Mouse (Mus musculus) thymus, adult 2 months (tissue): ENCODE results near the gene Tgfbr2. TPM values are rescaled to one million over a fixed set of nuclear protein-coding genes. Genes with fewer than 3 reads are reported as not detected.
A peak's percentile ranks its signal among the peaks of the same experiment; 100 is the strongest.

ENCODE experiments used
- DNase-seq: peaks from one replicate; pipeline ENCODE4 v3.0.0; 2021
- H3K27ac ChIP-seq: fragments of 200-500 bp; 2 replicates; pipeline ENCODE4 v1.5.1; 2012; ENCODE audit warnings: low read length, control low read depth; ENCODE audit not compliant: control insufficient read depth, insufficient read depth
- H3K27me3 ChIP-seq: fragments of 200-500 bp; 2 replicates; pipeline ENCODE4 v1.6.1; 2012; ENCODE audit warnings: mild to moderate bottlenecking, low read length, moderate library complexity, mixed read lengths; ENCODE audit not compliant: control insufficient read depth, insufficient read depth
- H3K36me3 ChIP-seq: fragments of 200-500 bp; 2 replicates; pipeline ENCODE4 v1.6.1; 2012; ENCODE audit warnings: mild to moderate bottlenecking, low read length, moderate library complexity; ENCODE audit not compliant: control insufficient read depth, insufficient read depth
- H3K4me1 ChIP-seq: fragments of 200-500 bp; replicated peaks from 2 replicates; pipeline ENCODE4 v1.6.1; 2012; ENCODE audit warnings: low read length; ENCODE audit not compliant: control insufficient read depth, insufficient read depth
- H3K4me3 ChIP-seq: fragments of 200-500 bp; 2 replicates; pipeline ENCODE4 v1.5.1; 2012; ENCODE audit warnings: mild to moderate bottlenecking, low read length, control low read depth, moderate library complexity; ENCODE audit not compliant: control insufficient read depth, insufficient read depth
- CTCF ChIP-seq: fragments of 200-500 bp; IDR thresholded peaks from 2 replicates; pipeline ENCODE4 v1.5.1; 2012; ENCODE audit warnings: mild to moderate bottlenecking, control low read depth, low read length, moderate library complexity, borderline replicate concordance; ENCODE audit not compliant: control insufficient read depth, poor library complexity, insufficient read depth; ENCODE audit errors: extremely low read depth
- POLR2A ChIP-seq: fragments of 200-500 bp; IDR thresholded peaks from 2 replicates; pipeline ENCODE4 v1.6.1; 2012; ENCODE audit warnings: mild to moderate bottlenecking, low read length, control low read depth, moderate library complexity; ENCODE audit not compliant: control insufficient read depth, poor library complexity, insufficient read depth; ENCODE audit errors: extremely low read depth
- WGBS: fragments of 180-500 bp; shearing (Covaris S2); methylation state at CpG from one replicate; pipeline ENCODE4 v1.1.7; 2018; 5-methylcytosine and 5-hydroxymethylcytosine counted together
- polyA plus RNA-seq: library from polyadenylated mRNA; depleted of rRNA; stranded (reverse); fragments of >200 nt; gene quantifications from 2 replicates; pipeline ENCODE4 v1.2.3, GENCODE M21; 2012

Gene Tgfbr2
- polyA plus RNA-seq, 1 experiment = 57.2 TPM

DNA sequence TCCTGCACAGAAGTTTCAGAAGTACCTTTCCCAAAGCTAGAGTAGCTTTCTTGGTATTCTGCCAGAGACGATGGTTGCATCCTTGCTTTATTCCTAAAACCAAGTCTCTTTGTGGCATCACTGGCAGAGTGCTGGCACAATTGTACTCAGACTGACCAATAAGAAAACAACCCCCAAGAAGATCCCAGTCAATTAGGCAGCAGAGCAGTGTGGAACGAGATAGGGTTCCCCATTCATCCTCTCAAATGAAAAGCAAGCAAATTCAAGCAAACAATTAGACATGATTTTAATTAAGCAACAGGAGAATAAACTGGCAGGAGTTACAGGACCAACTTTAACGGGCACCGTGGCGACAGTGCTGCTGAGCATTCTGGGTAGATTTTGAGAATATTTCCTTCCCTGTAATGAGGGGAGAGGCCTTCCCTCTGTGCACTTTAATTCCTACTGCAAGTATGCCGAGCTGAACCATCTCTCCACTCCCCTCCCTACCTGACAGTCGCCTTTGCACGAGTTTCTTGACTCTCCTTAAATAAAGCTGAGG lies 56.8 kb downstream of the Tgfbr2 start:
- H3K4me3 ChIP-seq = no peak overlapping the region
- no peaks in the 10 kb centered on the region for H3K27me3 ChIP-seq
- DNase-seq = no peak
- H3K27ac ChIP-seq = no peak overlapping the region
- peaks cover 22% of the 10 kb centered on the region for H3K4me1 ChIP-seq
- TF ChIP-seq CTCF (no peak), POLR2A (no peak)
- 96% methylated on average over 8 of the region's 8 CpGs for WGBS
- peaks cover 7% of the 10 kb centered on the region; the same call in 1 of the 2 replicates for H3K36me3 ChIP-seq

DNA sequence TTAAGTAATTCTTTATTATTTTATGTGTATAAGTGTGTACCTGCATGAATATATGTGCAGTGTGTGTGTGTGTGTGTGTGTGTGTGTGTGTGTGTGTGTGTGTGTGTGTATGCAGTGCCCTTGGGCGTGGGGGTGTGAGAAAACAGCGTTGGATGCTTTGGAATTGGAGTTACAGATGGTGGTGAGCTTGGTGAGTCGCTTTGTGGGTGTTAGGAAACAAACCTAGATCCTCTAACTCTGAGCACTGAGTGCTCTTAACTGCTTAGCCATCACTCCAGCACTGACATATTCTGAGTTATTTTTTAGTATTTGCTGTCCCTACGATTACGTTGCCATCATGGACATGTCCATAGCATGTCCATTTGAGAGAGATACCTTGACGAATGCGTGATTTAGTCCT lies 59.3 kb downstream of the Tgfbr2 start:
- no peaks in the 10 kb centered on the region for H3K27me3 ChIP-seq
- no peak overlapping the region for H3K4me3 ChIP-seq
- no peak for DNase-seq
- H3K36me3 ChIP-seq = no peaks in the 10 kb centered on the region; the same call in 1 of the 2 replicates
- no peak overlapping the region for H3K27ac ChIP-seq
- 0 out of 2 replicates have a peak, but pooled peaks cover 6% of the 10 kb centered on the region for H3K4me1 ChIP-seq
- WGBS = 97% methylated on average over 7 of the region's 7 CpGs
- TF ChIP-seq POLR2A = no peak

DNA sequence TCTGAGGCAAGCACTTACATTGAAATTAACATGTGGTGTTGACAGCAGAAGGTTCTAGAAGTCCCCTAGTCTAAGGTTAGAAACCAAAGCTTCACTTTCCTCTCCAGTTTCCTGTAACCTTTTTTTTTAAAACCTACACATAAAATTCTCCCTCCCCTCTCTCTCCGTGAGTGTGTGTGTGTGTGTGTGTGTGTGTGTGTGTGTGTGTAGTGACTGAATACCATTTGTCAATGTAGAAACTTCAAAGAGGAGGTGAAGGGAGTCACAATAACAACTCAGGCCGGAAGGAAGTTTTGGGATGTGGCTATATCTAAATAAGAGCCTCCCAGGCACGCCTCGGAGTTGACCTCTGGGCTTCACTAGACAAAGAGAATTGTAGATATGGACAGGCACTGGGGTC lies 60.8 kb downstream of the Tgfbr2 start:
- H3K27ac ChIP-seq = no peak overlapping the region
- H3K27me3 ChIP-seq = no peaks in the 10 kb centered on the region
- H3K4me1 ChIP-seq = 0 out of 2 replicates have a peak, but pooled peaks cover 6% of the 10 kb centered on the region
- DNase-seq = peak; percentile 43
- no peak overlapping the region for H3K4me3 ChIP-seq
- 22% methylated on average over 4 of the region's 4 CpGs for WGBS
- peaks cover 9% of the 10 kb centered on the region for H3K36me3 ChIP-seq
- TF ChIP-seq CTCF (no peak), POLR2A (no peak)

DNA sequence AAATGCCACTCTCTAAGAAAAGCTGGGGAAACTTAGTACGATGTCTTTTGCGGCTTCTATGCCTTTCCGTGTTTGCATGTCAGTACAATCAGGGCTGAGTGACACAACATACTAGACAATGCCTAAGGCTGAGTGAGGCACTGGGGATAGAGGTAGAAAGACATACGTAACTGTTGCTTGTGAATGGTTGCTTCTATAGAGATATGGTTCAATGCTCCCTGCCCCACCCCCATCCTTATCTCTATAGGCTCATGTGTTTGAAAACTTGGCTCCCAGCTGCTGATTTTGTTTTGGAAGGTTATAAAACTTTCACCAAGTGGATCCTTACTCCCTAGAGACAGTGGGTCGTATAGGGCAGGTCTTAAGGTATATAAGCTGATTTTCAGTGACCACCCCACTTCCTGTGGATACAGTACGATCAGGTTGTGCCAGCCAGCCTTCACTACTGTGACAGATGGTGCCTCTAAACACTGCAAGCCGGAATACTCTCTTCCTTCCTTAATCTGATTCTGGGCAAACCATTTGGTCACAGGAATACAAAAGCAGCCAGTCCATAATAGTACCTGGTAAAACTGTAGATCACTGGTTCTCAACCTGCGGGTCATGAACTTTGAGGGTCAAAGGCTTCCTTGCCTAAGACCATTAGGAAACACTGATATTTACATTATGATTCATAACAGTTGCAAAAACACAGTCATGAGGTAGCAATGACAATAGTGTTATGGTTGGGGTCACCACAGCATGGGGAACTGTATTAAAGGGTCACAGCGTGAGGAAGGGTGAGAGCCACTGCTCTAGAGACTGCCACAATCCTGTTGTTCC lies 63.8 kb downstream of the Tgfbr2 start:
- no peak overlapping the region for H3K4me3 ChIP-seq
- WGBS = 79% methylated on average over 9 of the region's 9 CpGs
- no peaks in the 10 kb centered on the region for H3K27me3 ChIP-seq
- H3K27ac ChIP-seq = no peak overlapping the region
- 0 out of 2 replicates have a peak, but pooled peaks cover 6% of the 10 kb centered on the region for H3K4me1 ChIP-seq
- no peak for TF ChIP-seq POLR2A
- DNase-seq = no peak
- peaks cover 27% of the 10 kb centered on the region for H3K36me3 ChIP-seq

DNA sequence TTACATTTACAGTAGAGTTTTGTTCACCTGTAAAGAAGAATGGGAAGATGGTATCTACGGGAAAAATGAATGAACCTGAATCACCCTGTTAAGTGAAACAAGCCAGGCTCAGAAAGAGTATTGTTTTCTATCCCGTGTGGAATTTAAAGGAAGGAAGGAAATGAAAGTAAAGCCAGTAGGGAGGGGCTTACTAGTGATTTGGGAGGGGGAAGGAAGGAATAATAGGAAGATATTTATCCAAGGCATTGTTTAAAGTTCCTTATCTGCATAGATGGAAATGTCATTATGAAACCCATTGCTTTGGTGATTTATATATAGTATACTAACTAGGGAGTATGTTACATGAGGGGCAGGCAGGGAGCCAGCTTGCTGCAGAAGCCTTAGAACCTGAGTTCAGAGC lies 66.4 kb downstream of the Tgfbr2 start:
- TF ChIP-seq POLR2A (no peak), CTCF (no peak)
- 94% methylated on average over 2 of the region's 2 CpGs for WGBS
- peaks cover 37% of the 10 kb centered on the region for H3K36me3 ChIP-seq
- no peaks in the 10 kb centered on the region for H3K4me1 ChIP-seq
- H3K27me3 ChIP-seq = no peaks in the 10 kb centered on the region
- DNase-seq = no peak
- H3K27ac ChIP-seq = no peak overlapping the region
- no peak overlapping the region for H3K4me3 ChIP-seq

DNA sequence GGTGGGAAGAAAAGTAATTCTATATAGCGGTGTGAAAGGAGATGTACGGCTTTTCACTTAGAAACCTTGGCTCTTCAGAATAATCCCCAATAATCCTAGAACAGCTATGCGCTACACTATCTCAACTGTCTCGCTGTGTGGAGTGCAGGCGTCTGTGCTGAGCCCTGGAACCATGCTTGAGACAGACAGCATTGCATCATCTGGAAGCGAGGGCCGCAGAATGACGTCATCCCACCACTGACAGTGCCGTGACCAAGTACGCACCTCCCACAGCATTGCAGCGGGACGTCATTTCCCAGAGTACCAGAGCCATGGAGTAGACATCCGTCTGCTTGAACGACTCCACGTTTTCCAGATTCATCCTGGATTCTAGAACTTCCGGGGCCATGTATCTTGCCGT lies 70.4 kb downstream of the Tgfbr2 start:
- H3K27me3 ChIP-seq = no peaks in the 10 kb centered on the region
- H3K27ac ChIP-seq = no peak overlapping the region
- TF ChIP-seq CTCF = no peak
- no peak for TF ChIP-seq POLR2A
- no peaks in the 10 kb centered on the region; the same call in 1 of the 2 replicates for H3K4me1 ChIP-seq
- no peak for DNase-seq
- WGBS = 96% methylated on average over 17 of the region's 17 CpGs
- peaks cover 63% of the 10 kb centered on the region for H3K36me3 ChIP-seq
- no peak overlapping the region for H3K4me3 ChIP-seq

DNA sequence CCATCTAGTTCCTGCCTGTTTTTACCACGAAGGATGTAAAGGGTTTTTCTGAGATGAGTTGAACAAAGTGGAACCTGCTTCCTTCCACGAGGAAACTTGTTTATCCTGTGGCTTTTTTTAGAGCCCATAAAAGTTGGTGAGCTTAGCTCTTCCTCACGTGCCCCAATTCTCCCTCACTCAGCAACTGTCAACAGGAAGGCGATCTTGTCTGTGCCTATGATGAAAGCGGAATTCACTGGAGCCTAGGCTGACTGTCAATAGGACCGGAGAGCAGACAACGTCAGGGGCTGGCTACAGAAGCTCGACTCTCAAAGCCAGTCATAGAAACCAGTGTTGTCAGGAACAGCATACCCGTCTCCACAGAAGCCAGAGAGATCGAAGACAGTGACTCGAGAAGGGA lies 73.3 kb downstream of the Tgfbr2 start:
- peaks cover 45% of the 10 kb centered on the region for H3K36me3 ChIP-seq
- no peaks in the 10 kb centered on the region; the same call in 1 of the 2 replicates for H3K4me1 ChIP-seq
- no peak for TF ChIP-seq CTCF
- TF ChIP-seq POLR2A = no peak
- no peaks in the 10 kb centered on the region for H3K27me3 ChIP-seq
- no peak overlapping the region for H3K27ac ChIP-seq
- no peak overlapping the region for H3K4me3 ChIP-seq
- 66% methylated on average over 11 of the region's 11 CpGs for WGBS
- DNase-seq = no peak
